Mouse (Mus musculus) ovary, postnatal 14 days (tissue): Measurements from ENCODE around the gene Fam171a2.

Source experiments
- DNase-seq: peaks from one replicate; pipeline ENCODE4 v3.0.0; 2022; ENCODE audit warnings: low spot score

Gene Fam171a2

DNA sequence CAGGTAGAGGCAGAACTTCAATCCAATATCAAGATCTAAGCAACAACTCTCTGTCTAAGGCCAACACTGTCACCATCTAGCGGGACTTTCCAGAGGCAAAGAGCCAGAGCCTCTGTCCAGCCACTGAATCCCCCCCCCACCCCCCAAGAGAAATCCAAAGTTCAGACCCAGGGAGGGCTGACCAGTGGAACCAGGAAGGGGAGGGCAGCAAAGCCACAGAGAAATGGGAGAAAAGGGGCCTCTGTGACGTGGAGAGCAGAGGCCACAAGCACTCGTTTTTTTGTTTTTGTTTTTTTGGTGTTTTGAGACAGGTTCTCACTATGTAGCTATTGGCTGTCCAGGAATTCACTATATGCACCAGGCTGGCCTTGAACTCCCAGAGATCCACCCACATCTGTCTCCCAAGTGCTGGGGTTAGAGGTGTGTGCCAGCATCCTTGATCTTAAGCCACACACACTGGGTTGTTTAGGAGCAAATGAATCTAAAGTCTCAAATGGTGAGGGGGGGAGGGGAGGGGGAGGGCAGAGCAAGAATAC lies 37.6 kb downstream of the Fam171a2 start:
- no peak for DNase-seq

DNA sequence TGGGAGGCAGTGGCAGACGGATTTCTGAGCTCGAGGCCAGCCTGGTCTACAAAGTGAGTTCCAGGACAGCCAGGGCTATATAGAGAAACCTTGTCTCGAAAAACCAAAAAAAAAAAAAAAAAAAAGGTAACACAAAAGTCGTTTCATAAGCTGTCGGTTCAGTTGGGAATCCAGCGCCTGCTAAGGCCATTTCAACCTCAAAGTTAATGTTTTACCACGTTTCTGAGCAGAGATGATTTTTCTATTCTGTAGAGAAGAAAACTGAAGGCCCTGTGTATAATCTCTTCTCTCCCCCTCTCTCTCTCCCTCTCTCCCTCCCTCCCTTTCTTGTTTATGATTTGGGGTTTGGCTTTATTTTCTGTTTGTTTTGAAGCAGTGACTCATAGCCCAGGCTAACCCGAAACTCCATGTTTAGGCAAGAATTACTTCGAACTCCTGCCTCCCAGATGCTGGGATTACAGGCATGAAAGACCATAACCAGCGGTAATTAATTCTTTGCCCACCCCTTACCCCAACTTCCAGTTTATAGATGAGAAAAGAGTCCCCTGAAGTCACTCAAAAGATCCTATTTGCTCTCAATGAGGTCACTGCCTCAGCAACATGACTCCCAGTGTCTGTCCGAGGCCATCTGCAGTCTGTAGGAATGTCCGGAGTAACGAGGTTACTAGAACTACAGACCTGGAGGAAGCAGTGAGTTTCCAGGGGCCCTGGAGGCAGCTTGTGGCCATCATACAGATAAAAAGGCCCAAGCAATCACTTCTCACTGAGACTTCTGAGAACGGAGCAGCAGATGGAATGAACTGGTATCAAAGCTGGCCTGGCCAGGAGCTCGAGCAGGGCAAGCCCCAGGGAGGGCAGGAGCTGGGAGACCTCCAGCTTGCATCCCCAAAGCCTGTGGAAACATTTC lies 38.3 kb downstream of the Fam171a2 start:
- DNase-seq = no peak

- peak; percentile 86 for DNase-seq
Measured at GRCm38 (mm10) chr11:102408344-102408876, 39.1 kb downstream of the Fam171a2 start.

DNA sequence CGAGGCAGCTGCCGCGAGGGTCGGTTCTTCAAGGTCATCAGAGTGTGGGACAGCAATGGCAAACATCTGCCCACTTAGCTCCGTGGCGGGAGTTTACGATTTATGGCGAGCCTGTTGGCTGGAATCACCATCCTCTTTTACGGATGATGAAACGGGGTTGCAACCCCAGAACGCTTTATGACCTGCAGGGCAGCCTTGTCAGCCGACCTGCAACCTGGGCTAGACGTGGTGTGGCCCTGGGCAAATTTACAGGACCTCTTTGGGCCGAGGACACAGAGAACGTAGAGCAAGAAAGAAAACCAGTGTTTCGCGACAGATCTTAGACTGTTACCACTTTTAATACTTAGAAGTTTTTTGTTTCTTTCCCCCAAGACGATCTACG lies 39.7 kb downstream of the Fam171a2 start, which contains the start of gene Slc25a39:
Gene Slc25a39, minus strand, starts transcription at position 113 of the 382 bp plus-strand sequence.
- DNase-seq = no peak

DNA sequence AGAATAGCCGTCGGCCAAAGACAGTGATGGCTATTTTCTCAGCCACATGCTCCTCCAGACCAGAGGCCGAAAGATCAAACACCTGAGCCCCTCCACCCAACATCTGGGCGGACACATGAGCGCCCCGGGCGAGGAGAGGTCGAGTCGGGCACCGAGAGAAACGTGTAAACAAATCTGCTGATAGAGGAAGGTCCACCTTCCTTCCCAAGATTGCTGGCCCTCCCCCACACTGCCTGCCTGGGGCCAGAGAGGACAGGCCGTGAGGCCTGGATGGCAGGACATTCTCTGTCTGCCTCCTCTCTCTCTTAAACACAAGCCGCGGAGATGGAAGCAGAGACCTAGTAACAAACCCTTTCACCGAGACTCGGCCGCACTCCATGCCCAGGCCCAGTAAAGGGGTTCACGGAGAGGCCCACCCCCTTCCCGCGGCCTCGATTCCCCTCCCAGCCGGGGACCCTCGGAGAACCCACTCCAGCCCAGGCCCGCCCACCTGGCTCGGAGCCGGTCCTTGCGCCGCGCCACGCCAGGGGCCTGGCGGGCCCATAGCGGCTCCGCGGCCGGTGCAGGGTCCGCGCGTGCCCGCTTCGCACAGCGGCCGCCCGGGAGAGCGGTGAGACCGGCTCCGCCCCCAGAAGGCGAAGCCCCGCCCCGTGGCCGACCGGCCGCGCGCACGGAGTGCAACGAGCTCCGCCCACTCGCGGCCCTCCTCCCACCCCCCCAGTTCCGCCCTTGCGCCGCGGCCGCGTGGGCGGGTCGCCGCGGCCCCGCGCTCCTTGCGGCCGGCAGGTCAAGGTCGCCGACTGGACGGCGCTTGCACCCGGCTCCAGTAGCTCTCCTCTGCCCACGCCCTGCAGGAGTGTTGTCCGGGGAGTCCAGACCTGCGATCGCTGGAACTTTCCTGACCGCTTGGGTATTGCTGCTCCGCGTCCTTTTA lies 40.3 kb downstream of the Fam171a2 start:
- DNase-seq = peak; percentile 90

- DNase-seq = no peak
Measured at GRCm38 (mm10) chr11:102406401-102406800, 41.1 kb downstream of the Fam171a2 start.

DNA sequence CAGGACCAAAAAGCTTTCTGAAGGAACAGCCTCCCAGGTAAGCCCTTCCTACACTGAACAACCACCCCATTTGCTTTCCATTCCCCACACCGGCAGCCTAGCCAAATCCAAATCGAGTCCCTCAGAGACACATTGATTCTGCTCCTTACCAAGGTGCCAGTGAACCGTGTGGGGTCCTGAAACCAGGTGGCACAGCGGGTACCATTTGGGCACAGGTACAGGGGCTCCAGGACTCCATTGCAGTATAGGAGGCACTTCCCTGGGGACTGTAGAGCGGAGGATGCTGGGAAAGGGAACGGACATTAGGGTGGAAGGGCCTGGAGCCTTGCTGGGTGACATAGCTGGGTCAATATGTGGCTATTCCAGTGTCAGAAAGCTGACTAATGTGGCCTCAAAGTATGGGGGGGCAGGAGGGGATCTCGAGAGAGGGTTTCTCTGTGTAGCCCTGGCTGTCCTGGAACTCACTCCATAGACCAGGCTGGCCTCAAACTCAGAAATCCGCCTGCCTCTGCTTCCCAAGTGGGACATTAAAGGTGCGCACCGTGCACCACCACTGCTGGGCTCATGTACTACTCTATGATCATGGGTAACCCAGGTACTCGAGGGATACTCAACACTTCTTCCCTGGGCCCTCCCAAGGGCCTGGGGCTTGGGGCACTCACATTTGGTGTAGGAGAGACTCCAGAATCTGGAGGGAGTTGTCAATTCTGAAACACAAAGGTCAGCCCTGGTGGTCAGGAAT lies 41.8 kb downstream of the Fam171a2 start:
- no peak for DNase-seq

GRCm38 (mm10) chr11:102404161-102405010 lies 43.1 kb downstream of the Fam171a2 start:
- DNase-seq = no peak

DNA sequence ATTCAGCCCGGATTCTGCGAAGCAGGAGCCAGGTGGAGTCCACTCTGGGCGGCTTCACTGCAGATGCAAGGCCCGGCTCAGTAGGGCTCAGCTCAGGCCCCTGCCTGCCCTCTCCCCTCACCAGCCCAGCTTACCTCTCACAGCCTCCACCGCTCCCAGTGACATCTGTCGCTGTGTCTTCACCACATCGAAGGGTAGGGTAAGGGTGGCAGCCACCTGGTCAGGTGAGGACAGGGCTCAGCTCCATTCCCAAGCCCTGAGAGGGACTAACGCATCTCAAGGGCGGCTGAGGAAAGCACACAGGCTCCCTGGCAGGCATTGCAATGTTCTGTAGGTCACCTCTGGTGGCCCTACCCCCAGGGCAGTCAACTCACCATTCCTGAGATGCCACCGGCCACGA lies 43.8 kb downstream of the Fam171a2 start:
- DNase-seq = no peak

DNA sequence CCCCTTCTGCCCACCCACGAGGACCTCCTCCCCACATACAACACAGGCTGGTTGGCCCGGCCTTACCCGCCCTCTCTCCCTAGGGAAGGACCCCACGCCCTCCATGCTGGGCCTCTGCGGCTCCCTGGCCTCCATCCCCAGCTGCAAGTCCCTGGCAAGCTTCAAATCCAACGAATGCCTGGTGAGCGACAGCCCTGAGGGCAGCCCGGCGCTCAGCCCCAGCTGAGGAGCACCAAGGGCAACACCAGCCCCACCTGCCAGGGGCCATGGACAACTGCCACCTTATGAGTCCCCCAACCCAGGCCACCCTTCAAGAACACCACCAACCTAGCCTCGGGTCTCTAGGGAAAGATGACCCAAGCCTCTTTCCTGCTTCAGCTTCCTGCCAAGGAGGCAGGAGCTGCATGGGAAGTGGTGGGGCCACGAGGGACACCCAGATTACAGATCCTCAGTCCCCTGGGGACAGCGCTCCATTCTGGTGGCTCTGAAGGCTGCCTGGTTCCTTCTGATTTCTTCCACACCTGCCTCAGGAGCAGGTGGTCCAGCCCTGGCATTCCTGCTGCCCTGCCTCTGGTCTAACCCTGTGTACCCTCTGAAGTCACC lies 45.5 kb downstream of the Fam171a2 start:
- no peak for DNase-seq

DNA sequence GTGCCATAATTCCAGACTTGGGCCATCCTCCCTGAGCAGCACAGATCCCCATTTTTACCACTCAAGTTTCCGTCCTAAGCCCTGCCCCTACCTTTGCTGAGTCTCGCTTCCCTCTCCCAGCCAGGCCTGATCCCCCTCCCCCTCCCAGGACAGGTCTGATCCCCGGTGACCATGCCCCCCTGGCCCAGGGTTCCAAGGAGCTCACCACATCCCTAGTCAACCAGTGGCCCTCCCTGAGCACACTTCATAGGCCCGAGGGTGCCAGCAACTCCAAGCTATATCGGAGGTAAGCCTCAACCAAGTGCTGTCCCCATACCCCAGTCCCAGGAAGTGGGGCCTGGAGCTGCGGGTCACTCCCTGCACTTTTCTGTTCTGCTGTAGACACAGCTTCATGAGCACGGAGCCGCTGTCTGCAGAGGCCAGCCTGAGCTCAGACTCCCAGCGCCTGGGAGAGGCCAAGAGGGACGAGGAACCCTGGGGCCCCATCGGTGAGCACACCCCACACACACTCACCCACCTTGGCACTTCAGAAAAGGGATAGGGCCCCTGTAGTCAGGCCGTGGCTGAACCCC lies 46.9 kb downstream of the Fam171a2 start:
- DNase-seq = no peak

- DNase-seq = no peak
Measured at GRCm38 (mm10) chr11:102399610-102400072, 47.8 kb downstream of the Fam171a2 start.

- DNase-seq = no peak
Measured at GRCm38 (mm10) chr11:102399107-102399506, 48.4 kb downstream of the Fam171a2 start.

DNA sequence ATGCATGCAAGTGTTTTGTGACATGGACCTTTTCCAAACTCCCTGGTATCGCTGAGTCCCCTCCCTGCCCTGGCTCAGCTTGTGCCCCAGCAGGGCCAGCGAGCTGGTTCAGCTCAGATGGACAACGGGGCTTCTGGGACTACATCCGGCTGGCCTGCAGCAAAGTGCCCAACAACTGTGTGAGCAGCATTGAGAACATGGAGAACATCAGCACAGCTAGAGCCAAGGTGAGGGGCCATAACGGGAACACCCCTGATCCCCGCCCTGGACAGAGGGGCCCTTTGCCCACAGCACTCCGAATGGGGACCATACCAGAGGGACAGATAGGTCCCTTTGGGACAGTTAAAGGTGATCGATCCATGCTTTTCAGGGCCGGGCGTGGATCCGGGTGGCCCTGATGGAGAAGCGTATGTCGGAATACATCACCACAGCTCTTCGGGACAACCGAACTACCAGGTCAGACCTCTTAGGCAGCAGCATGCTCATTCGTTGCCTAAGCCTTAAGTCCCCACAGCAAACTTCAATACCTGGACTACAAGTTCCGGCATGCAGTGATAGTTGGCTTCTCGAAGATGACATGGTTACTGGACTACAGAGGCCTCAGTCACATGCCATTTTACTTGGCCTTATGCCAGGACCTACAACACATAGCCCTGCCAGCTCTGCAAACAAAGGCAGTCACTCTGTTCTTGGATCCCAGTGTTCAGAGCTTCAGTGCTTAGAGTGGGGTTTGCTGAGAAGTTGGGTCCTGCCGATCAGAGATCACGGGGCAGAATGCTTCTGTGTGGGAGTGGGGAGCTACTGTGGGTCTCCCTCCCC lies 49.3 kb downstream of the Fam171a2 start:
- no peak for DNase-seq

GRCm38 (mm10) chr11:102396671-102397141 lies 50.8 kb downstream of the Fam171a2 start:
- DNase-seq = no peak

DNA sequence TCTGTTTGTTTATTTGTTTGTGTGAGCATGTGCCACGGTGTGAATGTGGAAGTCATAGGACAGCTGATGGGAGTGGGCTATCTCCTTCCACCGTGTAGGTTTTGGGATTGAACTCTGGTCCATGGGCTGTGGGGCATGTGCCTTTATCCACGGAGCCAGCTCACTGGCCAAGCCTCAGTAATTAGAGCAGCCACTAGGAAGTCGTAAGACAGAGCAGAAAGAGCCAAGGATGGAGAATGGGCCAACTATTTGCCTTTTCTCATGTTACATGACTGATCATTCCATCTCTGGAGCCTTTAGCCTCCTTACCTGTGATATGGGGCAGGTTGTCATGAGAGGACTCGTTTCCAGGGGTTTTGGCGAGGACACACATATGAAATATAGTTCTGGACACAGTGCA lies 51.2 kb downstream of the Fam171a2 start:
- DNase-seq = no peak

DNA sequence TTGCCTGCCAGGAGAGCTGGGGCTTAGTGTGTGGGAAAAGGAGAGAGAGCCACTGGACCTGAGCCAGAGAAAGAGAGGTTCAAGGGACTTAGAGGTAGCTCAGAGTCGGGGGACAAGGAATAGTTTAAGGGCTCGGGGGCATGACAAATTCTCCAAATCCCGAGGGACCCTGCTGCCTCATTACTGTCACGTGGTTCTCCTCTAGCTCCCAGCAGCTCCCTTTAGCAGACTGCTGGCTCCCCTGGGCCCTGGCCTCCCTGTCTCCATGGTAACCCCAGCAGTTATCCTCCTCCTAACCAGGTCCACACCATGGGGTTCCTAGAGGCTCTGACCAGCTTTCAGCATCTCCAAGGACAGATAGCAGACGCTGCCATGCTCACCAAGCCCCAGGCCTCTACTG lies 52.2 kb downstream of the Fam171a2 start:
- no peak for DNase-seq

DNA sequence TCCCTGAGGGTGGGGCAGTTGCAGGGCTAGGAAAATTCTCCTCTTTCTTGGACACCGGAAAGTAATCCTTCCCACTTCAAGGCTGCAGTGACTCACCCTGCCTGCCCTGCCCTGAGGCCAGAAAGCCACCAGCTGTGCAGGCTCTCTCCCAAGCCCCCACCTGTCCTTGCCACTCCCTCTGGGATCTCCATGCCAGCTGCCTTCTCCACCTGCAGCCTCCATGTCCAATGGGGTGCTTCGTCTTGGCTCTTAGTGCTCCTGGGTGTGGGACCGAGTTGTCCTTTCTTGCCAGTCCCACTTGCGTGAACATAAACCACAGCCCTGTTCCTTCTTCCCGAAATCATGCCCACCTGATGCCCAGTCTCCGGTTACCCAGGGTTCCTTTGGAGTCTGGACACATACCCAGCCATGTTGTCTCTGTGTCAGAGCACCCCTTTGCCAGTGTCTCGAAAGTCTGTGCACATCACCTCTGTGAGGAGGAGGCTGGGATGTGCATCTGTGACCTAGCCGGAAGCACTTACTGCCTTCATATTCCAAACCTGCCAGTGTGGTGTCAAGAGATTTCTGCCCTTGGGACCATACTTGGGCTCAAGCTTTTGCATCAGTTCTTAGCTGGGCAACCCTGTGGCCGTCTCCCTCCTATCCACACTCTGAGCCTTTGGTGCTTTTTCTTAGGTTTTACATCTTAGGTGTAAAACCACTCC lies 52.9 kb downstream of the Fam171a2 start:
- no peak for DNase-seq
